Mouse (Mus musculus) E14TG2a.4 (cell line): ENCODE results near the gene Ergic1.

ENCODE experiments used
- H3K27me3 ChIP-seq: 2 replicates; pipeline ENCODE4 v1.6.1; 2014; ENCODE audit warnings: low read length, control low read depth; ENCODE audit not compliant: insufficient read depth
- H3K36me3 ChIP-seq: 2 replicates; pipeline ENCODE4 v1.6.1; 2014; ENCODE audit warnings: low read length, control low read depth; ENCODE audit not compliant: insufficient read depth
- H3K4me1 ChIP-seq: replicated peaks from 2 replicates; pipeline ENCODE4 v1.6.1; 2014; ENCODE audit warnings: low read depth, low read length, control low read depth
- H3K4me3 ChIP-seq: replicated peaks from 2 replicates; pipeline ENCODE4 v1.5.1; 2014; ENCODE audit warnings: mild to moderate bottlenecking, low read length
- H3K9me3 ChIP-seq: 2 replicates; pipeline ENCODE4 v1.6.1; 2014; ENCODE audit warnings: low read length, control low read depth
- CTCF ChIP-seq: conservative IDR thresholded peaks from 2 replicates; pipeline ENCODE4 v1.5.1; 2014; ENCODE audit warnings: low read length
- NANOG ChIP-seq: IDR thresholded peaks from 2 replicates; pipeline ENCODE4 v1.6.1; 2014; ENCODE audit warnings: borderline replicate concordance, low read length, mixed read lengths
- POU5F1 ChIP-seq: IDR thresholded peaks from 2 replicates; pipeline ENCODE4 v1.6.1; 2014; ENCODE audit warnings: low read length, borderline replicate concordance

Ergic1 gene

GRCm38 (mm10) chr17:26665600-26665999 lies 104.3 kb downstream of the Ergic1 start:
- Histone ChIP-seq H3K27me3 (no peaks in the 10 kb centered on the region), H3K36me3 (no peaks in the 10 kb centered on the region), H3K4me3 (no peak overlapping the region), H3K4me1 (peaks cover 22% of the 10 kb centered on the region), H3K9me3 (0 out of 2 replicates have a peak, but pooled peaks cover 4% of the 10 kb centered on the region)
- TF ChIP-seq CTCF (no peak), NANOG (no peak), POU5F1 (no peak)

- H3K27me3 ChIP-seq: no peaks in the 10 kb centered on the region
- TF ChIP-seq POU5F1: no peak
- TF ChIP-seq NANOG: no peak
- no peak for TF ChIP-seq CTCF
- H3K4me1 ChIP-seq: peaks cover 7% of the 10 kb centered on the region
- no peak overlapping the region for H3K4me3 ChIP-seq
- H3K36me3 ChIP-seq: no peaks in the 10 kb centered on the region
- 0 out of 2 replicates have a peak, but pooled peaks cover 5% of the 10 kb centered on the region for H3K9me3 ChIP-seq
Measured at GRCm38 (mm10) chr17:26671268-26671667, 110.0 kb downstream of the Ergic1 start.

- no peak for TF ChIP-seq NANOG
- TF ChIP-seq CTCF: no peak
- no peak for TF ChIP-seq POU5F1
- Histone ChIP-seq H3K4me3 (peak overlapping the region; percentile 98), H3K36me3 (peaks cover 14% of the 10 kb centered on the region; the same call in 1 of the 2 replicates), H3K9me3 (no peaks in the 10 kb centered on the region), H3K27me3 (no peaks in the 10 kb centered on the region), H3K4me1 (peaks cover 30% of the 10 kb centered on the region)
Measured at GRCm38 (mm10) chr17:26675845-26676244, 114.6 kb downstream of the Ergic1 start.

GRCm38 (mm10) chr17:26676252-26676615 lies 114.9 kb downstream of the Ergic1 start:
- Histone ChIP-seq H3K36me3 (peaks cover 14% of the 10 kb centered on the region; the same call in 1 of the 2 replicates), H3K4me3 (peak overlapping the region; percentile 98), H3K27me3 (no peaks in the 10 kb centered on the region), H3K9me3 (no peaks in the 10 kb centered on the region), H3K4me1 (peaks cover 28% of the 10 kb centered on the region)
- TF ChIP-seq POU5F1 (no peak), CTCF (no peak), NANOG (no peak)

GRCm38 (mm10) chr17:26676616-26677376 lies 115.5 kb downstream of the Ergic1 start:
- H3K4me1 ChIP-seq: peaks cover 29% of the 10 kb centered on the region
- no peaks in the 10 kb centered on the region for H3K9me3 ChIP-seq
- no peaks in the 10 kb centered on the region for H3K27me3 ChIP-seq
- TF ChIP-seq NANOG (no peak), POU5F1 (no peak), CTCF (no peak)
- peak overlapping the region; percentile 98 for H3K4me3 ChIP-seq
- peaks cover 14% of the 10 kb centered on the region; the same call in 1 of the 2 replicates for H3K36me3 ChIP-seq

- H3K4me3 ChIP-seq: no peak overlapping the region
- no peaks in the 10 kb centered on the region for H3K27me3 ChIP-seq
- H3K4me1 ChIP-seq: peaks cover 32% of the 10 kb centered on the region
- H3K9me3 ChIP-seq: no peaks in the 10 kb centered on the region
- peaks cover 17% of the 10 kb centered on the region for H3K36me3 ChIP-seq
- TF ChIP-seq POU5F1 (no peak), NANOG (no peak)
Measured at GRCm38 (mm10) chr17:26677711-26678637, 116.7 kb downstream of the Ergic1 start.

GRCm38 (mm10) chr17:26681276-26681675 lies 120.0 kb downstream of the Ergic1 start:
- H3K9me3 ChIP-seq: no peaks in the 10 kb centered on the region
- H3K4me3 ChIP-seq: no peak overlapping the region
- H3K36me3 ChIP-seq: peaks cover 38% of the 10 kb centered on the region
- TF ChIP-seq NANOG (no peak), CTCF (peak; percentile 37), POU5F1 (no peak)
- H3K4me1 ChIP-seq: peaks cover 34% of the 10 kb centered on the region
- no peaks in the 10 kb centered on the region for H3K27me3 ChIP-seq

- Histone ChIP-seq H3K9me3 (no peaks in the 10 kb centered on the region), H3K4me3 (no peak overlapping the region), H3K36me3 (peaks cover 32% of the 10 kb centered on the region), H3K4me1 (peaks cover 39% of the 10 kb centered on the region), H3K27me3 (no peaks in the 10 kb centered on the region)
- TF ChIP-seq NANOG (no peak), POU5F1 (no peak)
Measured at GRCm38 (mm10) chr17:26686334-26687000, 125.2 kb downstream of the Ergic1 start.
